Mouse (Mus musculus) heart, adult 18-20 months (tissue): ENCODE data around the gene Lpin1. TPM values are rescaled to one million over a fixed set of nuclear protein-coding genes. Genes with fewer than 3 reads are reported as not detected.
A peak's percentile ranks its signal among the peaks of the same experiment; 100 is the strongest.

Experiments
- DNase-seq, 2 experiments: peaks; one replicate each; pipeline ENCODE4 v3.0.0; 2021 to 2022; ENCODE audit warnings: mixed read lengths in 1 of 2
- total RNA-seq, 2 experiments: library from RNA; stranded (reverse); gene quantifications; 2 replicates each; pipeline ENCODE4 v1.2.3; 2021

Lpin1 gene
- total RNA-seq, 2 experiments from 2014 or later, result 161 to 165 TPM

GRCm38 (mm10) chr12:16619453-16619852 is 8.7 kb upstream of the Lpin1 start:
- no peak for DNase-seq

- DNase-seq, result peak; percentile 89 to 94
These were observed 7.9 kb upstream of the Lpin1 start for GRCm38 (mm10) chr12:16618512-16619274.

- no peak for DNase-seq
These were observed 5.0 kb upstream of the Lpin1 start for GRCm38 (mm10) chr12:16615738-16616137.

- no peak for DNase-seq
These were observed 3.8 kb upstream of the Lpin1 start for GRCm38 (mm10) chr12:16614556-16614955.

- DNase-seq, result no peak
These were observed 5.1 kb downstream of the Lpin1 start for GRCm38 (mm10) chr12:16605624-16606023.

- no peak for DNase-seq
These were observed 8.5 kb downstream of the Lpin1 start for GRCm38 (mm10) chr12:16602271-16602670.

- no peak for DNase-seq
These were observed 10.4 kb downstream of the Lpin1 start for GRCm38 (mm10) chr12:16600374-16600773.

GRCm38 (mm10) chr12:16599359-16599758 is 11.4 kb downstream of the Lpin1 start:
- DNase-seq, result no peak

- DNase-seq, result peak; percentile 33 to 37
These were observed 17.0 kb downstream of the Lpin1 start for GRCm38 (mm10) chr12:16593761-16594160.

- peak in 1 of 2 experiments; percentile 34 for DNase-seq
These were observed 17.8 kb downstream of the Lpin1 start for GRCm38 (mm10) chr12:16593014-16593413.

- no peak for DNase-seq
These were observed 18.3 kb downstream of the Lpin1 start for GRCm38 (mm10) chr12:16592451-16592850.

- DNase-seq, result peak; percentile 88 to 89
These were observed 19.1 kb downstream of the Lpin1 start for GRCm38 (mm10) chr12:16591453-16592200.

- peak in 1 of 2 experiments; percentile 47 for DNase-seq
These were observed 20.8 kb downstream of the Lpin1 start for GRCm38 (mm10) chr12:16589966-16590365.

- peak; percentile 94 to 98 for DNase-seq
These were observed 21.4 kb downstream of the Lpin1 start for GRCm38 (mm10) chr12:16589204-16589949.

GRCm38 (mm10) chr12:16588396-16589042 is 22.2 kb downstream of the Lpin1 start:
- peak; percentile 59 to 67 for DNase-seq

GRCm38 (mm10) chr12:16587767-16588166 is 23.0 kb downstream of the Lpin1 start:
- no peak for DNase-seq

- no peak for DNase-seq
These were observed 23.7 kb downstream of the Lpin1 start for GRCm38 (mm10) chr12:16587111-16587510.

- DNase-seq, result peak; percentile 49 to 59
These were observed 25.8 kb downstream of the Lpin1 start for GRCm38 (mm10) chr12:16584964-16585363.

- peak in 1 of 2 experiments; percentile 31 for DNase-seq
These were observed 26.6 kb downstream of the Lpin1 start for GRCm38 (mm10) chr12:16584035-16584682.

GRCm38 (mm10) chr12:16583313-16583712 is 27.5 kb downstream of the Lpin1 start:
- DNase-seq, result no peak

- DNase-seq, result no peak
These were observed 30.5 kb downstream of the Lpin1 start for GRCm38 (mm10) chr12:16580306-16580705.
